Mouse (Mus musculus) stomach, postnatal 0 days (tissue): ENCODE data around the gene Cog4.

Experiments used
- CTCF ChIP-seq: IDR thresholded peaks from 2 replicates; pipeline ENCODE4 v1.5.1; 2016; ENCODE audit warnings: antibody characterized with exemption, low read depth, mild to moderate bottlenecking, moderate library complexity
- EP300 ChIP-seq: optimal IDR thresholded peaks from 2 replicates; pipeline ENCODE3; 2016; ENCODE audit warnings: antibody characterized with exemption

DNA sequence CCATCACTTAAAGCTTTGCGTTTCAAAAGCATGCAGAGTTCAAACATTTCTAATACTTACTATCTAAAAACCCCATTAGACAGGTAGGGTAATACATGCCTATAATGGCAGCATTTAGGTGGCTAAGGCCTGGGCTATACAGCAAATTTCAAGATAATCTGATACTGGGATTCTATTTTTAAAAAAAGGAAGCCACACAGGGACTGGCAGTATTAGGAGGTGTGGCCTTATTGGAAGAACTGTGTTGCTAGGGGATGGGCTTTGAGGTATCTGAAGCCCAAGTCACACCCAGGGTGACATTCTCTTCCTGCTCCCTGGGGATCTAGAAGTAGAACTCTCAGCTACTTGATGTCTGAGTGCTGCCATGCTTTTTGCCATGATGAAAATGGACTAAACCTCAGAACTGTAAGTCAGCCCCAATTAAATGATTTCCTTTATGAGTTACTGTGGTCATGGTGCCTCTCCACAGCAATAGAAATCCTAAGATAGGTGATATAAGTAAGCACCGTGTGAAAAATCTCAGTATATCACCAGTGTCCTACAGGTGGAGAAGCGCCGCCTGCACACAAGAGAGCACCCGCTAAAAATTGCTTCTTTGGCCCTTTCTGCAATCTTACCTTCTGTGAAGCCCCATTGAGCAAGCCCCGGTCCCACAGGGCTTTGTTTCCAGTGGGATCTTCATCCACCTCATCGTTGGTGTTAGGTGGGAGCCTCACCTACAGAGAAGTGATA is 33.9 kb upstream of the Cog4 start:
- TF ChIP-seq CTCF (no peak), EP300 (no peak)
